8 mouse cellular contexts compared by ENCODE assay signal in genomic region chr15:99688712-99689111, GRCm38 (mm10). TPM values are rescaled to one million over a fixed set of nuclear protein-coding genes. Genes with fewer than 3 reads are reported as not detected.
A peak's percentile ranks its signal among the peaks of the same experiment; 100 is the strongest.
DNase-seq lines count a peak whose midpoint lies in the region; ATAC-seq lines count a peak whose summit lies in the region.

No protein-coding gene starts in this region.

- intact Hi-C loops in heart, postnatal 36 days (cut with DNase I) = loop anchor here (1.0 to 2.0 kb wide), 2 partner anchors 92 to 192 kb away; no protein-coding TSS in a partner anchor
- intact Hi-C loops in left cerebral cortex, postnatal 25 days (cut with DNase I) = loop anchor here (1.0 to 5.0 kb wide), 2 partner anchors 92 to 191 kb away; no protein-coding TSS in a partner anchor

- no peaks in the 10 kb centered on the region for H3K27me3 ChIP-seq in kidney, embryonic 16.5 days (ENCODE audit: insufficient read depth, low read length)
- H3K27me3 ChIP-seq in midbrain, embryonic 11.5 days (ENCODE audit: control insufficient read depth, insufficient read depth, low read length) = no peaks in the 10 kb centered on the region
- H3K27me3 ChIP-seq in stomach, embryonic 14.5 days (ENCODE audit: control insufficient read depth, insufficient read depth, low read length) = no peaks in the 10 kb centered on the region

- H3K4me2 ChIP-seq in kidney, embryonic 16.5 days (replicated peaks; ENCODE audit: low read depth, low read length) = no peak overlapping the region
- H3K4me2 ChIP-seq in midbrain, embryonic 11.5 days = no peak overlapping the region
- H3K4me2 ChIP-seq in stomach, embryonic 14.5 days (replicated peaks; ENCODE audit: low read depth, low read length) = no peak overlapping the region

- no peak overlapping the region for H3K27ac ChIP-seq in kidney, embryonic 16.5 days (ENCODE audit: low read length)
- H3K27ac ChIP-seq in midbrain, embryonic 11.5 days (ENCODE audit: low read depth, low read length) = no peak overlapping the region
- H3K27ac ChIP-seq in stomach, embryonic 14.5 days (ENCODE audit: low read length) = no peak overlapping the region

- no peak overlapping the region for H3K9ac ChIP-seq in kidney, embryonic 16.5 days (replicated peaks; ENCODE audit: low read length)
- H3K9ac ChIP-seq in midbrain, embryonic 11.5 days (ENCODE audit: low read length) = no peak overlapping the region
- H3K9ac ChIP-seq in stomach, embryonic 14.5 days (replicated peaks; ENCODE audit: low read depth, low read length) = no peak overlapping the region

- H3K4me1 ChIP-seq in kidney, embryonic 16.5 days (ENCODE audit: insufficient read depth, low read length) = no peaks in the 10 kb centered on the region
- peaks cover 16% of the 10 kb centered on the region for H3K4me1 ChIP-seq in midbrain, embryonic 11.5 days (ENCODE audit: control insufficient read depth, insufficient read depth, low read length)
- no peaks in the 10 kb centered on the region for H3K4me1 ChIP-seq in stomach, embryonic 14.5 days (ENCODE audit: control insufficient read depth, insufficient read depth, low read length)

- H3K36me3 ChIP-seq in kidney, embryonic 16.5 days (ENCODE audit: insufficient read depth, low read length) = no peaks in the 10 kb centered on the region
- H3K36me3 ChIP-seq in midbrain, embryonic 11.5 days (ENCODE audit: control insufficient read depth, insufficient read depth, low read length) = no peaks in the 10 kb centered on the region
- H3K36me3 ChIP-seq in stomach, embryonic 14.5 days (ENCODE audit: control insufficient read depth, insufficient read depth, low read length) = no peaks in the 10 kb centered on the region

- H3K9me3 ChIP-seq in kidney, embryonic 16.5 days (ENCODE audit: low read length) = no peaks in the 10 kb centered on the region
- no peaks in the 10 kb centered on the region for H3K9me3 ChIP-seq in midbrain, embryonic 11.5 days (ENCODE audit: control insufficient read depth, low read length)
- H3K9me3 ChIP-seq in stomach, embryonic 14.5 days (ENCODE audit: control insufficient read depth, low read depth, low read length) = no peaks in the 10 kb centered on the region

- DNase-seq in kidney, adult 11 months = peak; percentile 46
- DNase-seq in ZHBTc4 (ENCODE audit: low read depth, low spot score) = peak; percentile 80
- DNase-seq in embryo, embryonic 11 days = peak; percentile 82
- DNase-seq in heart, postnatal 36 days = peak; percentile 54 to 55
- DNase-seq in left cerebral cortex, postnatal 25 days (ENCODE audit: low spot score in 2 of 2) = peak; percentile 56 to 80
- DNase-seq in midbrain, embryonic 11.5 days (ENCODE audit: low spot score, missing footprints) = peak; percentile 94

- WGBS in kidney, embryonic 16.5 days = 3% methylated on average over 4 of the region's 4 CpGs
- 3% methylated on average over 4 of the region's 4 CpGs for WGBS in midbrain, embryonic 11.5 days
- WGBS in stomach, embryonic 14.5 days = 3% methylated on average over 4 of the region's 4 CpGs

- no peak for ATAC-seq in kidney, embryonic 16.5 days (ENCODE audit: low FRiP score, low TSS enrichment)
- peak; percentile 55; the same call in 1 of the 2 replicates for ATAC-seq in midbrain, embryonic 11.5 days (ENCODE audit: low FRiP score)
- ATAC-seq in stomach, embryonic 14.5 days (ENCODE audit: insufficient number of reproducible peaks, insufficient read depth, low FRiP score, low read depth) = 0 out of 2 replicates have a peak, but pooled peaks have one; percentile 33

- no peak overlapping the region for H3K4me3 ChIP-seq in kidney, embryonic 16.5 days (ENCODE audit: low read length)
- H3K4me3 ChIP-seq in midbrain, embryonic 11.5 days (ENCODE audit: low read depth, low read length) = no peak overlapping the region
- H3K4me3 ChIP-seq in stomach, embryonic 14.5 days (ENCODE audit: low read depth, low read length) = no peak overlapping the region

RNA-seq across cellular contexts. Expression of gene Smarcd1, which starts 13.2 kb away (rescaled TPM):
- polyA plus RNA-seq in kidney, embryonic 16.5 days (2015; fragmentation: Nextera tagmentation; extraction: Ambion mirVana) = 49.8 and 56.3 TPM in 2 replicates
- total RNA-seq in heart, postnatal 36 days (2021) = 10 to 100 TPM; 18.7 to 22.1 TPM
- 100 to 1,000 TPM; 159 to 164 TPM for total RNA-seq in left cerebral cortex, postnatal 25 days (2021)
- polyA plus RNA-seq in midbrain, embryonic 11.5 days (2014; fragmentation: Nextera tagmentation; extraction: Ambion mirVana) = 111 and 113 TPM in 2 replicates
- polyA plus RNA-seq in stomach, embryonic 14.5 days (2014; fragmentation: Nextera tagmentation; extraction: Ambion mirVana) = 37.8 and 40.1 TPM in 2 replicates

RNA-seq across cellular contexts. Expression of gene Gm17349, which starts 16.6 kb away (rescaled TPM):
- not detected in 2 replicates for polyA plus RNA-seq in kidney, embryonic 16.5 days (2015; fragmentation: Nextera tagmentation; extraction: Ambion mirVana)
- 1 to 10 TPM; 1.8 to 2.4 TPM for total RNA-seq in heart, postnatal 36 days (2021)
- total RNA-seq in left cerebral cortex, postnatal 25 days (2021) = 1 to 10 TPM; 7.1 to 7.6 TPM
- not detected in 2 replicates for polyA plus RNA-seq in midbrain, embryonic 11.5 days (2014; fragmentation: Nextera tagmentation; extraction: Ambion mirVana)
- not detected in 2 replicates for polyA plus RNA-seq in stomach, embryonic 14.5 days (2014; fragmentation: Nextera tagmentation; extraction: Ambion mirVana)

RNA-seq across cellular contexts. Expression of gene Asic1, which starts 18.5 kb away (rescaled TPM):
- 1.7 TPM in 2 replicates for polyA plus RNA-seq in kidney, embryonic 16.5 days (2015; fragmentation: Nextera tagmentation; extraction: Ambion mirVana)
- under 1 TPM; 0.22 to 0.35 TPM for total RNA-seq in heart, postnatal 36 days (2021)
- 10 to 100 TPM; 73.8 to 78.5 TPM for total RNA-seq in left cerebral cortex, postnatal 25 days (2021)
- polyA plus RNA-seq in midbrain, embryonic 11.5 days (2014; fragmentation: Nextera tagmentation; extraction: Ambion mirVana) = 10.5 and 11.4 TPM in 2 replicates
- 1.5 and 1.8 TPM in 2 replicates for polyA plus RNA-seq in stomach, embryonic 14.5 days (2014; fragmentation: Nextera tagmentation; extraction: Ambion mirVana)

RNA-seq across cellular contexts. Expression of gene Gpd1, which starts 28.6 kb away (rescaled TPM):
- 45.4 and 46.1 TPM in 2 replicates for polyA plus RNA-seq in kidney, embryonic 16.5 days (2015; fragmentation: Nextera tagmentation; extraction: Ambion mirVana)
- 10 to 100 TPM; 61.0 to 62.5 TPM for total RNA-seq in heart, postnatal 36 days (2021)
- 10 to 100 TPM; 86.4 to 88.3 TPM for total RNA-seq in left cerebral cortex, postnatal 25 days (2021)
- 0.14 and 0.18 TPM in 2 replicates for polyA plus RNA-seq in midbrain, embryonic 11.5 days (2014; fragmentation: Nextera tagmentation; extraction: Ambion mirVana)
- polyA plus RNA-seq in stomach, embryonic 14.5 days (2014; fragmentation: Nextera tagmentation; extraction: Ambion mirVana) = 0.20 and 0.21 TPM in 2 replicates

RNA-seq across cellular contexts. Expression of gene Cox14, which starts 36.7 kb away (rescaled TPM):
- polyA plus RNA-seq in kidney, embryonic 16.5 days (2015; fragmentation: Nextera tagmentation; extraction: Ambion mirVana) = 193 and 197 TPM in 2 replicates
- 100 to 1,000 TPM; 218 to 222 TPM for total RNA-seq in heart, postnatal 36 days (2021)
- 100 to 1,000 TPM; 126 to 128 TPM for total RNA-seq in left cerebral cortex, postnatal 25 days (2021)
- 135 and 140 TPM in 2 replicates for polyA plus RNA-seq in midbrain, embryonic 11.5 days (2014; fragmentation: Nextera tagmentation; extraction: Ambion mirVana)
- polyA plus RNA-seq in stomach, embryonic 14.5 days (2014; fragmentation: Nextera tagmentation; extraction: Ambion mirVana) = 181 and 193 TPM in 2 replicates
